Mouse (Mus musculus): ENCODE results near the gene Xpnpep2. TPM values are rescaled to one million over a fixed set of nuclear protein-coding genes. Genes with fewer than 3 reads are reported as not detected.

Gene Xpnpep2
- total RNA-seq, 2 experiments from 2014 or later = 1.1 to 1.3 TPM

GRCm38 (mm10) chrX:48126903-48127476 lies 18.5 kb downstream of the Xpnpep2 start:
- no peak for DNase-seq

GRCm38 (mm10) chrX:48127502-48128218 lies 19.1 kb downstream of the Xpnpep2 start:
- DNase-seq = no peak

- DNase-seq = no peak
Measured at GRCm38 (mm10) chrX:48129167-48129566, 20.6 kb downstream of the Xpnpep2 start.

- no peak for DNase-seq
Measured at GRCm38 (mm10) chrX:48136935-48137334, 28.4 kb downstream of the Xpnpep2 start.

- DNase-seq = no peak
Measured at GRCm38 (mm10) chrX:48138011-48138410, 29.5 kb downstream of the Xpnpep2 start.

GRCm38 (mm10) chrX:48138539-48139275 lies 30.2 kb downstream of the Xpnpep2 start:
- DNase-seq = no peak

- DNase-seq = no peak
Measured at GRCm38 (mm10) chrX:48139368-48140285, 31.1 kb downstream of the Xpnpep2 start.

- DNase-seq = no peak
Measured at GRCm38 (mm10) chrX:48140286-48140877, 31.9 kb downstream of the Xpnpep2 start.

GRCm38 (mm10) chrX:48141481-48141880 lies 33.0 kb downstream of the Xpnpep2 start:
- no peak for DNase-seq

GRCm38 (mm10) chrX:48143415-48144335 lies 35.1 kb downstream of the Xpnpep2 start:
- DNase-seq = no peak

GRCm38 (mm10) chrX:48146262-48146661 lies 37.7 kb downstream of the Xpnpep2 start, which contains the start of gene Sash3:
Sash3 (plus strand) TSS chrX:48146436.
- DNase-seq = no peak

GRCm38 (mm10) chrX:48147226-48147625 lies 38.7 kb downstream of the Xpnpep2 start:
- DNase-seq = no peak

- no peak for DNase-seq
Measured at GRCm38 (mm10) chrX:48147741-48148186, 39.2 kb downstream of the Xpnpep2 start.

- no peak for DNase-seq
Measured at GRCm38 (mm10) chrX:48152106-48152505, 43.6 kb downstream of the Xpnpep2 start.

- DNase-seq = no peak
Measured at GRCm38 (mm10) chrX:48153414-48153813, 44.9 kb downstream of the Xpnpep2 start.

- no peak for DNase-seq
Measured at GRCm38 (mm10) chrX:48153949-48154348, 45.4 kb downstream of the Xpnpep2 start.

- DNase-seq = no peak
Measured at GRCm38 (mm10) chrX:48155489-48155888, 47.0 kb downstream of the Xpnpep2 start.

- no peak for DNase-seq
Measured at GRCm38 (mm10) chrX:48157396-48157795, 48.9 kb downstream of the Xpnpep2 start.

GRCm38 (mm10) chrX:48158229-48158919 lies 49.8 kb downstream of the Xpnpep2 start:
- DNase-seq = no peak

- DNase-seq = no peak
Measured at GRCm38 (mm10) chrX:48169892-48170291, 61.4 kb downstream of the Xpnpep2 start.
